Mouse (Mus musculus): ENCODE measurements around the gene Zw10. TPM values are rescaled to one million over a fixed set of nuclear protein-coding genes. Genes with fewer than 3 reads are reported as not detected.
A peak's percentile ranks its signal among the peaks of the same experiment; 100 is the strongest.

Gene Zw10
- polyA plus RNA-seq (2015; fragmentation: Nextera tagmentation; extraction: Ambion mirVana) = 8.1 and 9.9 TPM in 2 replicates

DNA sequence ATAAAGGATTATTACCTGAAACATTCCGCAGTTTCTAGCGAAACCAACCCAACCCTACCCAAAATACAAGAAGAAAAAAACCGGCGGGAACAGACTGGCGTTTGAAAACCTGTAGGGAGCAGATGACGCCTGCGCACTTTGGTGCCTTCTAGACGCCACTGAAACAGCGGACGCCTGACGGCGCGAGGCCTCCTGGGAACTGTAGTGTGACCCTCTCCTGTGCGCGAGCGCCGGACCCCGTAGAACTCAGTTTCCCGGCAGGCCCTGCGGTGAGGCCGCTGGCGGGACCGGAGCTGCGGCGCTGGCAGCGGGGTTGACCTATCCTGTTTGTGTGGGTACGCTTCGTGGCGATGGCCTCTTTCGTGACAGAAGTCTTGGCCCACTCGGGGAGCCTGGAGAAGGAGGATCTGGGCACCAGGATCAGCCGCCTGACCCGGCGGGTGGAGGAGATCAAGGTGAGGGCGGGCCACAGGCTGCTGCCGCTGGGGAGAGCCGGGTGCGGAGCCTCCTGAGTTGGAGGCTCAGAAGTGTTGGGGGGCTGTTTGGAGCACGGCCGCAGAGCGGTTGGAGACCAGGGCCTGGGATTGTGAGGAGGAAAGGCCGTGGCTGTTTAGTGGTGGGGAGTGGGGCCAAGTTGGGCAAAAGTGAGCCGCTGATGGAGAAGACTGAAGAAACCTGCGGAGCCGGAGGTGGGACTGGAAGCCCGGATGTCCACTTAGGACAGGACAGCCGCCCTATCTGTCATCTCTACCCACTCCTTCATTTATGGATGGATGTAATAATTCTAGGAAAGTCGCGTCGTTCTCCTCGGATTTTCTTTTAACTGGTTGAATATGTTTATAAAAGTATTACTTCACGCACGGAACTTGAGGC lies at the start of gene Zw10:
Zw10 (plus strand) TSS at position 281 of the 873 bp plus-strand sequence.
- H3K27me3 ChIP-seq (replicated peaks; ENCODE audit: control insufficient read depth, insufficient read depth, low read length) = no peaks in the 10 kb centered on the region
- H3K27ac ChIP-seq (ENCODE audit: low read depth, low read length) = no peak within 1 kb of the TSS
- H3K9ac ChIP-seq (ENCODE audit: low read depth, low read length) = peak within 1 kb of the TSS; percentile 63
- no peak for TF ChIP-seq CTCF (IDR thresholded peaks at IDR 0.05; ENCODE audit: low read depth)
- H3K4me1 ChIP-seq (replicated peaks; ENCODE audit: control insufficient read depth, insufficient read depth, low read length) = no peaks in the 10 kb centered on the region
- under 1% methylated on average over 53 of the region's 53 CpGs for WGBS
- peaks cover 17% of the 10 kb centered on the region for H3K36me3 ChIP-seq (ENCODE audit: control insufficient read depth, insufficient read depth)
- H3K9me3 ChIP-seq (ENCODE audit: control insufficient read depth) = no peaks in the 10 kb centered on the region
- peak within 1 kb of the TSS; percentile 72 for H3K4me2 ChIP-seq (replicated peaks; ENCODE audit: low read depth)
- peak within 1 kb of the TSS; percentile 66 for H3K4me3 ChIP-seq (ENCODE audit: low read depth, low read length)
- peak; percentile 99 for ATAC-seq

- no peak for ATAC-seq
- 71% methylated on average over 7 of the region's 7 CpGs for WGBS
These were observed 39.6 kb upstream of the Zw10 start for GRCm38 (mm10) chr9:49015824-49016223.

GRCm38 (mm10) chr9:49021289-49021688 lies 34.1 kb upstream of the Zw10 start:
- ATAC-seq = no peak

More at GRCm38 (mm10) chr9:49015824-49016223, 39.6 kb upstream of the Zw10 start:
- Histone ChIP-seq H3K4me3 (ENCODE audit: low read depth, low read length) (no peak overlapping the region), H3K4me2 (replicated peaks; ENCODE audit: low read depth) (no peak overlapping the region), H3K27ac (ENCODE audit: low read depth, low read length) (no peak overlapping the region), H3K9ac (ENCODE audit: low read depth, low read length) (no peak overlapping the region), H3K36me3 (ENCODE audit: control insufficient read depth, insufficient read depth) (peaks cover 31% of the 10 kb centered on the region), H3K27me3 (replicated peaks; ENCODE audit: control insufficient read depth, insufficient read depth, low read length) (no peaks in the 10 kb centered on the region), H3K4me1 (replicated peaks; ENCODE audit: control insufficient read depth, insufficient read depth, low read length) (no peaks in the 10 kb centered on the region), H3K9me3 (ENCODE audit: control insufficient read depth) (no peaks in the 10 kb centered on the region)
- no peak for TF ChIP-seq CTCF (IDR thresholded peaks at IDR 0.05; ENCODE audit: low read depth)

GRCm38 (mm10) chr9:49023956-49024355 lies 31.5 kb upstream of the Zw10 start:
- TF ChIP-seq CTCF (IDR thresholded peaks at IDR 0.05; ENCODE audit: low read depth) = no peak
- no peak for ATAC-seq

More at GRCm38 (mm10) chr9:49021289-49021688, 34.1 kb upstream of the Zw10 start:
- Histone ChIP-seq H3K4me2 (replicated peaks; ENCODE audit: low read depth) (no peak overlapping the region), H3K9me3 (ENCODE audit: control insufficient read depth) (no peaks in the 10 kb centered on the region), H3K4me3 (ENCODE audit: low read depth, low read length) (no peak overlapping the region), H3K9ac (ENCODE audit: low read depth, low read length) (no peak overlapping the region), H3K27ac (ENCODE audit: low read depth, low read length) (no peak overlapping the region), H3K27me3 (replicated peaks; ENCODE audit: control insufficient read depth, insufficient read depth, low read length) (no peaks in the 10 kb centered on the region), H3K4me1 (replicated peaks; ENCODE audit: control insufficient read depth, insufficient read depth, low read length) (no peaks in the 10 kb centered on the region), H3K36me3 (ENCODE audit: control insufficient read depth, insufficient read depth) (peaks cover 31% of the 10 kb centered on the region; the same call in 1 of the 2 replicates)
- TF ChIP-seq CTCF (IDR thresholded peaks at IDR 0.05; ENCODE audit: low read depth) = no peak
- WGBS = over 99% methylated on average over 5 of the region's 5 CpGs

GRCm38 (mm10) chr9:49024529-49024928 lies 30.9 kb upstream of the Zw10 start:
- WGBS = 92% methylated on average over 2 of the region's 2 CpGs
- H3K4me1 ChIP-seq (replicated peaks; ENCODE audit: control insufficient read depth, insufficient read depth, low read length) = no peaks in the 10 kb centered on the region
- H3K36me3 ChIP-seq (ENCODE audit: control insufficient read depth, insufficient read depth) = peaks cover 33% of the 10 kb centered on the region; the same call in 1 of the 2 replicates

More at GRCm38 (mm10) chr9:49023956-49024355, 31.5 kb upstream of the Zw10 start:
- Histone ChIP-seq H3K27me3 (replicated peaks; ENCODE audit: control insufficient read depth, insufficient read depth, low read length) (no peaks in the 10 kb centered on the region), H3K27ac (ENCODE audit: low read depth, low read length) (no peak overlapping the region), H3K9ac (ENCODE audit: low read depth, low read length) (no peak overlapping the region), H3K9me3 (ENCODE audit: control insufficient read depth) (no peaks in the 10 kb centered on the region), H3K4me1 (replicated peaks; ENCODE audit: control insufficient read depth, insufficient read depth, low read length) (no peaks in the 10 kb centered on the region), H3K4me3 (ENCODE audit: low read depth, low read length) (no peak overlapping the region), H3K36me3 (ENCODE audit: control insufficient read depth, insufficient read depth) (peaks cover 36% of the 10 kb centered on the region; the same call in 1 of the 2 replicates), H3K4me2 (replicated peaks; ENCODE audit: low read depth) (no peak overlapping the region)
- 89% methylated on average over 5 of the region's 5 CpGs for WGBS

DNA sequence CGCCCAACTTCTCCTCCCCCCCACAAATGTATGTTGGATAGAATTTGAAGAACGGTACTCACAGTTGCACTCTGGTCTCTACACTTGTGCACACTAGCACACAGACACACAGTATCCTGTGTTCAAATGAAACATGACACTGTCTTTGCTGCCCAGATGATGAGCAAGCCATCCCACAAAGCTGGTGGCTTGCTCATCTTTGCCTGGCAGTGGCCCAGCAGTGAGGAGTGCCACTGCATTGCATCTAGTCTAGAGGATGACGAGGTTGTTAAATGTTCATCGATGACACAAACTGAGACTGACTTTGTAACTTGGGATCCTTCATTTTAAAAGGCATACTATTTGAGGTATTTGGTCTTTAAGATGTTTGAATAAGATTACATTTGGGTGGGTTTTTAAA lies 20.6 kb upstream of the Zw10 start:
- Histone ChIP-seq H3K36me3 (ENCODE audit: control insufficient read depth, insufficient read depth) (peaks cover 50% of the 10 kb centered on the region), H3K27me3 (replicated peaks; ENCODE audit: control insufficient read depth, insufficient read depth, low read length) (no peaks in the 10 kb centered on the region), H3K4me3 (ENCODE audit: low read depth, low read length) (no peak overlapping the region), H3K27ac (ENCODE audit: low read depth, low read length) (no peak overlapping the region), H3K4me1 (replicated peaks; ENCODE audit: control insufficient read depth, insufficient read depth, low read length) (no peaks in the 10 kb centered on the region), H3K4me2 (replicated peaks; ENCODE audit: low read depth) (no peak overlapping the region), H3K9ac (ENCODE audit: low read depth, low read length) (no peak overlapping the region), H3K9me3 (ENCODE audit: control insufficient read depth) (no peaks in the 10 kb centered on the region)
- 94% methylated on average over 4 of the region's 4 CpGs for WGBS
- ATAC-seq = no peak
- TF ChIP-seq CTCF (IDR thresholded peaks at IDR 0.05; ENCODE audit: low read depth) = no peak

More at GRCm38 (mm10) chr9:49024529-49024928, 30.9 kb upstream of the Zw10 start:
- H3K4me2 ChIP-seq (replicated peaks; ENCODE audit: low read depth) = no peak overlapping the region
- ATAC-seq = no peak
- H3K9me3 ChIP-seq (ENCODE audit: control insufficient read depth) = no peaks in the 10 kb centered on the region
- no peak for TF ChIP-seq CTCF (IDR thresholded peaks at IDR 0.05; ENCODE audit: low read depth)
- H3K4me3 ChIP-seq (ENCODE audit: low read depth, low read length) = no peak overlapping the region
- H3K9ac ChIP-seq (ENCODE audit: low read depth, low read length) = no peak overlapping the region
- no peak overlapping the region for H3K27ac ChIP-seq (ENCODE audit: low read depth, low read length)
- no peaks in the 10 kb centered on the region for H3K27me3 ChIP-seq (replicated peaks; ENCODE audit: control insufficient read depth, insufficient read depth, low read length)

Data from intestine, postnatal 0 days (tissue).